In genomic region chr1:89859182-89859581, GRCm38 (mm10) we compare ENCODE assay signal across 9 mouse cellular contexts.
DNase-seq lines count a peak whose midpoint lies in the region; ATAC-seq and TF ChIP-seq lines count a peak whose summit lies in the region.
"Had no signal": no experiment of that assay in that cellular context is flagged by ENCODE, and none has a peak within 500 bp of the region (broad histone marks: within the 10 kb centered on the region; RNA-seq: fewer than 3 reads in every experiment).

No protein-coding gene starts in this region.

- H3K4me1 ChIP-seq in kidney, postnatal 0 days (replicated peaks; ENCODE audit: insufficient read depth, low read length) = no peaks in the 10 kb centered on the region

- ATAC-seq in kidney, postnatal 0 days (replicated peaks; ENCODE audit: low FRiP score, low read depth) = no peak

- DNase-seq in heart, adult 9 months (ENCODE audit: low spot score in 2 of 2) = peak; percentile 19 to 32
- no peak for DNase-seq in heart, adult 8-10 months (ENCODE audit: low spot score)
- peak; percentile 9 for DNase-seq in thymus, postnatal 25 days
- DNase-seq in thymus, adult 18-20 months = no peak
- peak; percentile 57 to 62 for DNase-seq in cerebellum, postnatal 36 days
- no peak for DNase-seq in kidney, postnatal 0 days (ENCODE audit: low spot score)
- peak; percentile 61 for DNase-seq in neural tube, embryonic 10.5 days (ENCODE audit: extremely low spot score, low spot score)
- DNase-seq in natural killer cell, adult 2 months (ENCODE audit: low spot score in 2 of 2) = no peak

- TF ChIP-seq CTCF in kidney, postnatal 0 days (IDR thresholded peaks at IDR 0.05; ENCODE audit: low read depth) = peak; percentile 62

- no peak overlapping the region for H3K4me3 ChIP-seq in kidney, postnatal 0 days (replicated peaks; ENCODE audit: low read depth, low read length)
- H3K4me3 ChIP-seq: stomach, embryonic 15.5 days had no signal

- peaks cover 6% of the 10 kb centered on the region; the same call in 1 of the 2 replicates for H3K36me3 ChIP-seq in kidney, postnatal 0 days (ENCODE audit: insufficient read depth, low read length)
- H3K36me3 ChIP-seq: stomach, embryonic 15.5 days had no signal

- no peaks in the 10 kb centered on the region for H3K27me3 ChIP-seq in kidney, postnatal 0 days (ENCODE audit: insufficient read depth, low read length)
- H3K27me3 ChIP-seq: stomach, embryonic 15.5 days had no signal

- H3K9me3 ChIP-seq in kidney, postnatal 0 days (replicated peaks; ENCODE audit: low read length) = no peaks in the 10 kb centered on the region
- H3K9me3 ChIP-seq: stomach, embryonic 15.5 days had no signal

- no peak overlapping the region for H3K9ac ChIP-seq in kidney, postnatal 0 days (ENCODE audit: low read depth, low read length)
- H3K9ac ChIP-seq: stomach, embryonic 15.5 days had no signal

- no peak overlapping the region for H3K27ac ChIP-seq in kidney, postnatal 0 days
- H3K27ac ChIP-seq: stomach, embryonic 15.5 days had no signal

- WGBS in kidney, postnatal 0 days = 26% methylated on average over 3 of the region's 3 CpGs

- H3K4me2 ChIP-seq in kidney, postnatal 0 days (ENCODE audit: low read length) = no peak overlapping the region
- H3K4me2 ChIP-seq: stomach, embryonic 15.5 days had no signal

Comparison
In these comparisons a context has a peak if more than half of its experiments do, and no peak if none do; other contexts are left out.
1. DNase-seq: peak in heart, adult 9 months (2 of 2), thymus, postnatal 25 days (single experiment), cerebellum, postnatal 36 days (2 of 2) and neural tube, embryonic 10.5 days (single experiment); none in heart, adult 8-10 months (single experiment), thymus, adult 18-20 months (0 of 2), kidney, postnatal 0 days (single experiment) and natural killer cell, adult 2 months (0 of 2).